Mouse (Mus musculus) gastrocnemius, adult 8-10 months (tissue): ENCODE results near the gene Sema4d. TPM values are rescaled to one million over a fixed set of nuclear protein-coding genes. Genes with fewer than 3 reads are reported as not detected.

Experiments
- DNase-seq, 2 experiments: peaks; one replicate each; pipeline ENCODE4 v3.0.0; 2022; ENCODE audit warnings: low spot score in 2 of 2
- total RNA-seq, 4 experiments: library from RNA; stranded (reverse); gene quantifications; 2 replicates each; pipeline ENCODE4 v1.2.4; 2022

The Sema4d gene
- total RNA-seq, 4 experiments from 2014 or later, result 127 to 151 (median 139) TPM

DNA sequence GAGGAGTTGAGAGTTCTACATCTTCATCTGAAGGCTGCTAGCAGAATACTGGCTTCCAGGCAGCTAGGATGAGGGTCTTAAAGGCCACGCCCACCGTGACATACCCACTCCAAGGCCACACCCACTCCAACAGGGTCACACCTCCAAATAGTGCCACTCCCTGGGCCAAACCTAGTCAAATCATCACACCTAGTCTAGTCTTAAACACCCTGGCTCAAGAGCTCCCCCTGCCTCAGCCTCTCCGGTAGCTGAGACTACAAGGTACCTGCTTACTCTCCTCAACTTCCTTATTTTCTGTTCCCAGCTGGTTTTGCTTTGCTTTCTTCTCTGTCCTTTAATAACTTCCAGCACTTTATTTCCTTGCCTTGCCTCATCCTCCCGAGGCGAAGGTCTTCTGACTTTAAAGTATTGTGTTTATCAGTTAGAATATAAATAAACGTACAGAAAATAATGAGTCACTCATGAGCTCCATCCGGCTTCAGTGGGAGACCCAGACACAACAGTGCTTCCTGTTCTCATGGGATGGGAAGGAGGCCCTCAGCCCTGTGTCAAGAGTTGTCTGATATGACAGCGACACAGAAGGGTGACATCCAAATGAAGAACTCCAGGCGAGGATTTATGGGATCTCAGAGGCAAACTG is 22.4 kb upstream of the Sema4d start:
- no peak for DNase-seq

- DNase-seq, result no peak
These were observed 21.1 kb upstream of the Sema4d start for GRCm38 (mm10) chr13:51814646-51815045.

DNA sequence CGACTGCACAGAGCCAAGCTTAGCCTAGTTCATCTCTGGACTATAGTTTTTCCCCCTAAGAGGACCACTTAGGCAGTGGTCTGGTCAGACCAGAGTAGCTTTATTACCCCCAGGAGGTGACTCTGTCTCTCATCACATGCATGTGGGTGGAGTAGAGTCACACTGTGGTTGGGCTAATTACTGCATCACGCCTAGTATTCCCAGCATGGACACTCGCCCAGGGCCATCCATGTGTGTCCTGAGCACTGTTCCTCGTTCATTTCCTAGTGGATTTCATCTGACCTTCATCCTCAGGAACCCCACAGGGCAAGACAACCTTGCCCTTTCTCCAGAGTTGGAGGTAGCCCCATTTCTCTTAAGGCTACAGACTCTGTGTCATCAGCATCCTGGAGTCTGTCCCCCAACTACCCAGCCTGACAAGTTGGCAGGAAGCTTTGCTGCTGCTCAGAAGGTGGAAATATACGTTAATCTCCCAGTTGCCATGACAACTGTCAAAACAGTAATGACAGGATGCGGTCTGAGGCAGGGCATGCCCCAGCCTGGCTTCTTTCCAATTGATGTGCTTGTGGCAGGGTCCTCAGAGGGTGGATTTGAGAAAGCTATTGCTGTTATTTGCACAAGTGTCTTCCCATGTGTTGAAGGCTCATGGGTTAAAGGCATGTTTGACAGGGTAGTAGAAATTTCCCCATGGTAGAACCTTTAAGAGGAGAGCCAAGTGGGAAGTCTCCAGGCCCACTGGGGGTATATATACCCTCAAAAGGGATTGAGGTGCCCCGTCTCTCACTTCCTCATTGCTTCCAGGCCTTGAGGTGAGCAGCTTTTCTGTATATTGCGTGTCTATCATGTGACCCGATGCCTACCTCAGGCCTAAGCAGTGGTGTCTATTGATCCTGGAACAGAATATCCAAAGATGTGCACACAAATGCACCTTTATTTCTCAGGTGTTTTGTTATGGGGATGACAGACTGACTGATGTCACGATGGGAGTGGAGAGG is 20.4 kb upstream of the Sema4d start:
- DNase-seq, result no peak

GRCm38 (mm10) chr13:51808141-51808540 is 14.6 kb upstream of the Sema4d start:
- DNase-seq, result no peak

GRCm38 (mm10) chr13:51806220-51806619 is 12.7 kb upstream of the Sema4d start:
- no peak for DNase-seq

DNA sequence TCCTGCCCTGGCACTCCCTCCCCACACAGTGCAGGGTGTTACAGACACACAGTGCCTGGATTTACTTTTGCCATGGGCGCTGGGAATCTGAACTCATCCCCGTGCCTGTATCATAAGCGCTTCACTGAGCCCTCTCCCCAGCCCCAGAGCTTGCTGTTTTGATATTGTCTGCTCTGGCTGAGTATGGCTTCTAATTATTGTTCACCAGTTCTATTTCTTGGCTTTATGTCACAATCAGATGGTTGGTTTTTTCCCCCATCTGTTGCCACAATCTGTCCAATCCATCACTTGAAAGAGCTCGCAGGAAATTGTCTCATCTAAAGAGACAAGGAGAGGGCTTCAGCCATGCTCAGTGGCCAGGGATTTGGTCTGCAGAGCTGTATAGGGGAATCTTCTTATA is 12.1 kb upstream of the Sema4d start:
- DNase-seq, result no peak

GRCm38 (mm10) chr13:51800921-51801320 is 7.4 kb upstream of the Sema4d start:
- DNase-seq, result no peak

DNA sequence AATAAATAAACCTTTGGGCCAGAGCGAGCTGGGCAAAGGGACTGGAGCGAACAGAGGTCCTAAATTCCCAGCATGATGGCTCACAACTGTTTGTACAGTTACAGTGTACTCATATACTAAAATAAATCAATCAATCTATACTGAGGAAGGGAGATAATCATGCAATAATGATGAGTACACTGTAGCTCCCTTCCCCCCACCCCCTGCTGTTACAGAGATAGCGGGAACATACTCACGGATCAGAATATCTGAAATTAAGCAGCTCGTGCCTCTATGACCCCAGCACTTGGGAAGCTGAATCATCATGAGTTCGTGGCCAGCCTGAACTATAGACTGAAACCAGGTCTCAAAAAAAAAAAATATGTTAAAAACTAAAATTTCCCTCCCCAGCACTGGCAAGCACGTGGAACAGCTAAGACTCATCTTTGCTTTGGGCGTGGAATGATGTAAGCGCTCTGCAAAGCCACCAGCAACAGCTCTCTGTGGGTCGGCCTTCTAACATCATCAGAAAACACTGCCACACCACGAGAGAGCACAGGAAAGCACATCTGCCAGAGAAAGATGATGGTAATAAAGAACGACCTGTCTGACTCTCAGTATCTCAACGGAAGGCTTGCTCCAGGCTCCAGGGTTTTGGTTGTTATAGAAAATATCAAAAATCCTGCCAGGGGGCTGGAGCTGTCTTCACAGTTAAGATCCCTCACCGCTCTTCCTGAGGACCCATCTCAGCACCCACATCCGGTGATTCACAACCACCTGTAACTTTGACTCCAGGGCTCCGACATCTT is 6.4 kb upstream of the Sema4d start:
- DNase-seq, result no peak

GRCm38 (mm10) chr13:51797899-51798746 is 4.6 kb upstream of the Sema4d start:
- DNase-seq, result no peak

GRCm38 (mm10) chr13:51793948-51794347 is 401 bp upstream of the Sema4d start:
- no peak for DNase-seq

GRCm38 (mm10) chr13:51792729-51793424 is 670 bp downstream of the Sema4d start:
- peak; percentile 69 to 80 for DNase-seq

DNA sequence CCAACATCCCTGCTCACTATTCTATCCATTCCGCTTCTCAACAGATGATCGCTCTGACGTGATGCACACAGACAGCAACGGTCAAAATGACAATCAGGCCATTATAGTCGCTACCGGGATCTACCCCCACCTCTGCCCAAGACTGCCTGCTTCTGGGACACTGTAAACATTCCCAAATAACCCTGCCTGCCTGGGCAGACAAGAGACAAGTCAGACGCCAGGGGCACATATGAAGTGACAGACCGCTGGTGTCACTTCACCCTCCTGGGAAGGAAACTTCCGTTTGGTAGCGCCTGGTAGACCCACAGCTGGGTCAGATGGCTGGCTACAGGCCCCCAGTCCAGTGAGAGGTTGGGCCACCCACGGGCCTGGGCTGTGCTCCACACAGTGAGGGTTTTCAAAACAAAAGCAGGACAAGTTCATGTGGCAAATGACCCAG is 1.4 kb downstream of the Sema4d start:
- peak in 1 of 2 experiments; percentile 26 for DNase-seq

DNA sequence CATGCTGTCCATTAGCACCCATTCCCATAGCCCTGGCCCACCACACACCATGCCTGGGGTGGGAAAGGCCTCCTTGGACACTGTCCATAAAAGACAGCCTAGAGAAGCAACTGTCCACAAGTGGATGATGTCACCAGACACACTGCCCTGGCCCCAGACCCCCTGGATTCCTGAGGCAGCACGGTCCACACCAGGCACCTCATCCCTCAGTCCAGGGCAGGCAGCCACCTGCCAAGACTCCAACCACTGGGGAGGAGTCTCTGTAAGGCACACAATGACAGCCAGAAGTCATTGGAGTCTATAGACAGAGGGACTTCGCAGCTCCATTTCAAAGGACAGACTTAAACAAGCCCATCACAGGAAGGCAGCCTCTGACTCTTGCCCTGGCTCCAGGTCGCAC is 1.9 kb downstream of the Sema4d start:
- DNase-seq, result no peak

DNA sequence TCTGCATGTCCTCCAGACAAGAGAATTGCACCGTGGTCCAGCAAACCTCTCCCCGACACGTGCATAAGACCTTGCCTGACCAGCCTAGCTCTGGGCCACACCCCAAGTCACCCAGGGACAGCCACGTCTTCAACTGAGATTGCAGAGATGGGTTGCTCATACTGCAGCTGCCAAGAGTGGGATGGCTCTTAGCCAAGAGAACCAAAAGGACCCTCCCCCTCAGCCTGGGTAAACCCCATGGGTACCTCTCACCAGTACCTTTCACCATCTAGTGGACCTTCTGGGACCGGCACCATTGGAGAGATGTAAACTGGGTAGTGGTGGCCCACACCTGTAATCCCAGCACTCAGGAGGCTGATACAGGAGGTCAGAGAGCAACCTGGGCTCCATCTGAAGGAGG is 2.8 kb downstream of the Sema4d start:
- no peak for DNase-seq

GRCm38 (mm10) chr13:51787858-51788257 is 5.7 kb downstream of the Sema4d start:
- DNase-seq, result no peak

DNA sequence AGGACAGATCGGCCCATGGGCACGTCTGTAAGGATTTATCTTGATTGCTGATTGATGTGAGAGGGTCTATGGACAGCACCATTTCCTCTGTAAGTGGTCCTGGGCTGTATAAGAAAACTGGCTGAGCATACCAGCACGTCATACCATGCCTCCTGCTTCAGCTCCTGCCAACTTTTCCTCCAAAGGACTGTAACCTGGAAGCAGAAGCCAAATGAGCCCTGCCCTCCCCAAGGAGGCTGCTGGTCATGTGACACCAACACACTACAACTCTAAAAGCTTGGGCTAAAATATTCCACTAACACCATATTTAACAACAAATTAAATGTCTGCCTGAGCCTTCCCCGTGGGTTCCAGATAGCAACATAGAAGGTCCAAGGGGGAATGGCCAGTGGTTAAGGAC is 6.9 kb downstream of the Sema4d start:
- DNase-seq, result no peak

DNA sequence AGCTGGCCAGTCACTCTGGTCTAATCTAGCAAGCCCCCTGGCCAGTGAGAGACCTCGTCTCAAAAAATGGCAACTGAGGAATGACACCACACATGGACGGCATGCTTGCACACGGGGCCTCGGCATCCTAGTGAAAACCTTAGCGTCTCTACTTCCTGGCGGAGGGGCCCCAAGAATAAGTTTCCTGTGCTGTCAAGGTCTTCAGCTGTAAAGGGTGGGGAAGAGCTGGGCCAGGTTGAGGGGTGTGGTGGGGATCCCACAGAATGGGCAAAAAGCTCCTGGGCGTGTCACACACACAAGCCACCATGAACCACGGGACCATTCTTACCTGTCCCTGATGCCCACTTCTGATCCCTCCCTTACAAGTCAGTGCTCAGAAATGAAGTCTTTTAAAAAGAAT is 9.1 kb downstream of the Sema4d start:
- no peak for DNase-seq

DNA sequence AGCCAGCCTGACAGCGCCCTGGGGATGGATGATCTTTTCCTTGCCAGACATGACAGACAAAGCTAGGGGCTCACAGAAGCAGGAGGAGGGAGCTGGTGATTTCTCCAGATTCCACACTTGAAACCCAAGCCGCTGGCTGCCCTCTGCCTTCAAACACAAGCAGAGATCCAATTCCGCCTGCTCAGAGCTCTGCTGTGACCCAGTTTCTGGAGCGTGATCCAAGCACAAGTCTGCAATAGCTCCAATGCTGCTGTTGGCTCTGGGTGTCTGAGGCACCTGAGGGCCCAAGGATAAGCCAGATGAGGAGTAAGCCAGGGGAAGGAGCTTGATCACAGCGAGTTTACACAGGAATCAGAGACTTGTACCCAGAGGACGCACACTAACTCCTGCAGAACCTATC is 9.7 kb downstream of the Sema4d start:
- DNase-seq, result peak; percentile 28 to 55

- DNase-seq, result no peak
These were observed 12.9 kb downstream of the Sema4d start for GRCm38 (mm10) chr13:51780509-51781155.
